23 mouse cellular contexts compared by ENCODE assay signal in genomic region chr2:173249386-173249785, GRCm38 (mm10). TPM values are rescaled to one million over a fixed set of nuclear protein-coding genes. Genes with fewer than 3 reads are reported as not detected.
DNase-seq lines count a peak whose midpoint lies in the region; ATAC-seq and TF ChIP-seq lines count a peak whose summit lies in the region.
"Had no signal": no experiment of that assay in that cellular context is flagged by ENCODE, and none has a peak within 500 bp of the region (broad histone marks: within the 10 kb centered on the region; RNA-seq: fewer than 3 reads in every experiment).

No protein-coding gene starts in this region.

- H3K36me3 ChIP-seq in heart, embryonic 13.5 days: no peaks in the 10 kb centered on the region
- no peaks in the 10 kb centered on the region for H3K36me3 ChIP-seq in lung, embryonic 15.5 days
- H3K36me3 ChIP-seq: midbrain, embryonic 15.5 days; stomach, embryonic 15.5 days had no signal

- 46% methylated on average over 3 of the region's 3 CpGs for WGBS in heart, embryonic 13.5 days
- WGBS in lung, embryonic 15.5 days: 44% methylated on average over 3 of the region's 3 CpGs
- WGBS in lung, adult 2 months: 68% methylated on average over 3 of the region's 3 CpGs

- no peak for TF ChIP-seq POLR2A in lung, adult 2 months (IDR thresholded peaks at IDR 0.05; ENCODE audit: borderline replicate concordance, extremely low read depth, low read depth, low read length)
- TF ChIP-seq POLR2A in cortical plate, adult 2 months (IDR thresholded peaks at IDR 0.05; ENCODE audit: extremely low read depth, insufficient read depth, low read length): no peak

- H3K4me3 ChIP-seq in heart, embryonic 13.5 days: no peak overlapping the region
- H3K4me3 ChIP-seq in lung, embryonic 15.5 days: no peak overlapping the region
- no peak overlapping the region for H3K4me3 ChIP-seq in lung, adult 2 months (replicated peaks; ENCODE audit: extremely low read depth, low read depth, low read length)
- H3K4me3 ChIP-seq in cortical plate, adult 2 months (ENCODE audit: insufficient read depth, low read length): no peak overlapping the region
- H3K4me3 ChIP-seq: layer of hippocampus, adult 2 months; midbrain, embryonic 15.5 days; stomach, embryonic 15.5 days had no signal

- ATAC-seq in heart, embryonic 13.5 days (ENCODE audit: extremely low read depth, insufficient number of reproducible peaks, low FRiP score, low TSS enrichment): no peak
- ATAC-seq in lung, embryonic 15.5 days (ENCODE audit: borderline replicate concordance, extremely low read depth, low FRiP score, low TSS enrichment): no peak
- ATAC-seq: midbrain, embryonic 15.5 days had no signal

- no peak overlapping the region for H3K9ac ChIP-seq in heart, embryonic 13.5 days
- H3K9ac ChIP-seq in lung, embryonic 15.5 days: no peak overlapping the region
- H3K9ac ChIP-seq: liver, embryonic 14.5 days; midbrain, embryonic 15.5 days; stomach, embryonic 15.5 days had no signal

- no peaks in the 10 kb centered on the region for H3K9me3 ChIP-seq in heart, embryonic 13.5 days
- no peaks in the 10 kb centered on the region for H3K9me3 ChIP-seq in lung, embryonic 15.5 days
- H3K9me3 ChIP-seq: megakaryocyte, embryonic 14.5 days; midbrain, embryonic 15.5 days; stomach, embryonic 15.5 days had no signal

- no peaks in the 10 kb centered on the region for H3K27me3 ChIP-seq in heart, embryonic 13.5 days (replicated peaks)
- no peaks in the 10 kb centered on the region for H3K27me3 ChIP-seq in lung, embryonic 15.5 days
- H3K27me3 ChIP-seq: midbrain, embryonic 15.5 days; stomach, embryonic 15.5 days had no signal

- H3K4me2 ChIP-seq in heart, embryonic 13.5 days: no peak overlapping the region
- no peak overlapping the region for H3K4me2 ChIP-seq in lung, embryonic 15.5 days
- H3K4me2 ChIP-seq: heart, embryonic 11.5 days; midbrain, embryonic 15.5 days; stomach, embryonic 15.5 days had no signal

- no peak for TF ChIP-seq CTCF in lung, adult 2 months (IDR thresholded peaks at IDR 0.05; ENCODE audit: insufficient read depth, low read length)
- no peak for TF ChIP-seq CTCF in cortical plate, adult 2 months (IDR thresholded peaks at IDR 0.05; ENCODE audit: extremely low read depth, insufficient read depth, low read length)

- DNase-seq in heart, postnatal 10 days: no peak
- no peak for DNase-seq in lung, adult 2 months
- DNase-seq in brain, adult 2 months (ENCODE audit: low read depth, low spot score): peak; percentile 70
- DNase-seq in layer of hippocampus, postnatal 36 days: no peak
- DNase-seq: adrenal gland, adult 2 months; embryo, embryonic 11 days; heart, postnatal 4 days; kidney, adult 2 months; kidney, postnatal 10 days; lung, postnatal 10 days; spleen, adult 18-20 months; thymus, adult 18-20 months; thymus, postnatal 4 days had no signal

- intact Hi-C loops in heart, postnatal 10 days (cut with DNase I): no loop called here

- peaks cover 91% of the 10 kb centered on the region for H3K4me1 ChIP-seq in heart, embryonic 13.5 days
- H3K4me1 ChIP-seq in lung, embryonic 15.5 days: peaks cover 93% of the 10 kb centered on the region
- peaks cover 9% of the 10 kb centered on the region for H3K4me1 ChIP-seq in lung, adult 2 months (ENCODE audit: control insufficient read depth, insufficient read depth, low read length)
- H3K4me1 ChIP-seq in cortical plate, adult 2 months (ENCODE audit: control insufficient read depth, insufficient read depth, low read length): peaks cover 24% of the 10 kb centered on the region

- H3K27ac ChIP-seq in heart, embryonic 13.5 days (replicated peaks): 0 out of 2 replicates have a peak overlapping the region, but pooled peaks have one; percentile 86
- peak overlapping the region; percentile 66; the same call in 1 of the 2 replicates for H3K27ac ChIP-seq in lung, embryonic 15.5 days
- H3K27ac ChIP-seq in cortical plate, adult 2 months (ENCODE audit: insufficient read depth, low read length): peak overlapping the region; percentile 61; the same call in 1 of the 2 replicates
- H3K27ac ChIP-seq: layer of hippocampus, adult 2 months; liver, embryonic 14.5 days; midbrain, embryonic 15.5 days; stomach, embryonic 15.5 days had no signal

RNA-seq across cellular contexts. Expression of gene Pmepa1, which starts 26.9 kb away (rescaled TPM):
- polyA plus RNA-seq in heart, embryonic 13.5 days (2015; fragmentation: Nextera tagmentation; extraction: Ambion mirVana): 3.4 TPM in 2 replicates
- 10 to 100 TPM; 55.1 to 57.2 TPM for total RNA-seq in heart, postnatal 10 days (2021)
- polyA plus RNA-seq in lung, embryonic 15.5 days (2015; fragmentation: Nextera tagmentation; extraction: Ambion mirVana): 7.3 and 7.7 TPM in 2 replicates
- polyA plus RNA-seq in lung, adult 2 months (2012; rRNA removed): 96.2 and 97.7 TPM in 2 replicates
- polyA plus RNA-seq in cortical plate, adult 2 months (2012; rRNA removed): 39.8 and 42.3 TPM in 2 replicates
- total RNA-seq in layer of hippocampus, postnatal 36 days (2021): 10 to 100 TPM; 20.3 to 23.2 TPM
- total RNA-seq: granulocyte monocyte progenitor cell, adult 5-6 weeks had no signal

RNA-seq across cellular contexts. Expression of gene Zbp1, which starts 30.7 kb away (rescaled TPM):
- polyA plus RNA-seq in heart, embryonic 13.5 days (2015; fragmentation: Nextera tagmentation; extraction: Ambion mirVana): 0.33 and 0.57 TPM in 2 replicates
- total RNA-seq in heart, postnatal 10 days (2021): under 1 TPM; 0.25 to 0.41 TPM
- polyA plus RNA-seq in lung, embryonic 15.5 days (2015; fragmentation: Nextera tagmentation; extraction: Ambion mirVana): 0.43 and 0.95 TPM in 2 replicates
- polyA plus RNA-seq in lung, adult 2 months (2012; rRNA removed): 4.8 and 5.7 TPM in 2 replicates
- polyA plus RNA-seq in cortical plate, adult 2 months (2012; rRNA removed): 0.55 and 1.0 TPM in 2 replicates
- under 1 TPM in 1 of 2 experiments, not detected in 1; 0.35 TPM for total RNA-seq in layer of hippocampus, postnatal 36 days (2021)
- polyA plus RNA-seq: heart, embryonic 11.5 days had no signal
